Mouse (Mus musculus): Measurements from ENCODE around the gene Hba-a2.
"Not testable (repeated sequence)": the region's sequence is repeated elsewhere in the genome, so short reads cannot be mapped to it uniquely, and the experiment has no call there.

Hba-a2 gene

GRCm38 (mm10) chr11:32284582-32284981, 11.7 kb upstream of the Hba-a2 start:
- not testable (repeated sequence) for DNase-seq

- DNase-seq = no peak
Observed at GRCm38 (mm10) chr11:32285031-32285775, 11.1 kb upstream of the Hba-a2 start.

GRCm38 (mm10) chr11:32285887-32286286, 10.4 kb upstream of the Hba-a2 start:
- not testable (repeated sequence) for DNase-seq

- peak; percentile 75 for DNase-seq
Observed at GRCm38 (mm10) chr11:32286695-32287492, 9.4 kb upstream of the Hba-a2 start, which contains the start of gene Hbq1b. Hbq1b (plus strand) TSS chr11:32286965.

GRCm38 (mm10) chr11:32287493-32287825, 8.8 kb upstream of the Hba-a2 start:
- DNase-seq = no peak

GRCm38 (mm10) chr11:32292819-32293218, 3.5 kb upstream of the Hba-a2 start:
- DNase-seq = not testable (repeated sequence)

GRCm38 (mm10) chr11:32293479-32293878, 2.8 kb upstream of the Hba-a2 start:
- DNase-seq = not testable (repeated sequence)

- not testable (repeated sequence) for DNase-seq
Observed at GRCm38 (mm10) chr11:32297417-32297816, 1.1 kb downstream of the Hba-a2 start.

GRCm38 (mm10) chr11:32297866-32298531, 1.7 kb downstream of the Hba-a2 start:
- no peak for DNase-seq

GRCm38 (mm10) chr11:32298532-32298918, 2.2 kb downstream of the Hba-a2 start:
- no peak for DNase-seq

GRCm38 (mm10) chr11:32299865-32300264, 3.6 kb downstream of the Hba-a2 start, which contains the start of gene Hbq1a:
Hbq1a (plus strand) TSS chr11:32300069.
- peak; percentile 57 for DNase-seq

- no peak for DNase-seq
Observed at GRCm38 (mm10) chr11:32300279-32301267, 4.3 kb downstream of the Hba-a2 start.

- DNase-seq = no peak
Observed at GRCm38 (mm10) chr11:32301506-32301905, 5.2 kb downstream of the Hba-a2 start.

GRCm38 (mm10) chr11:32302824-32303419, 6.6 kb downstream of the Hba-a2 start:
- no peak for DNase-seq

GRCm38 (mm10) chr11:32303455-32303854, 7.2 kb downstream of the Hba-a2 start:
- DNase-seq = no peak

GRCm38 (mm10) chr11:32307006-32307405, 10.7 kb downstream of the Hba-a2 start:
- DNase-seq = no peak

- DNase-seq = no peak
Observed at GRCm38 (mm10) chr11:32309446-32309845, 13.2 kb downstream of the Hba-a2 start.

GRCm38 (mm10) chr11:32309928-32310327, 13.6 kb downstream of the Hba-a2 start:
- DNase-seq = no peak

- no peak for DNase-seq
Observed at GRCm38 (mm10) chr11:32316009-32316408, 19.7 kb downstream of the Hba-a2 start.

GRCm38 (mm10) chr11:32320507-32321195, 24.4 kb downstream of the Hba-a2 start:
- DNase-seq = no peak

- peak; percentile 62 for DNase-seq
Observed at GRCm38 (mm10) chr11:32321196-32321565, 24.9 kb downstream of the Hba-a2 start.

All from thymus, postnatal 25 days (tissue).